Mouse (Mus musculus) liver, embryonic 11.5 days (tissue): ENCODE measurements around the gene Htr3a. TPM values are rescaled to one million over a fixed set of nuclear protein-coding genes. Genes with fewer than 3 reads are reported as not detected.

ENCODE experiments used
- ATAC-seq: fragments of 200-750 bp; cut with Nextera tagmentation; replicated peaks from 2 replicates; pipeline ENCODE4 v1.8.0; 2017; ENCODE audit warnings: moderate number of reproducible peaks, mild to moderate bottlenecking, moderate TSS enrichment, moderate library complexity; ENCODE audit not compliant: low FRiP score
- DNase-seq: peaks from one replicate; pipeline ENCODE4 v3.0.0-alpha.2; 2017; ENCODE audit warnings: low spot score
- H3K27ac ChIP-seq: fragments of 300-500 bp; sonication (generic); 2 replicates; pipeline ENCODE4 v1.5.1; 2014; ENCODE audit warnings: mild to moderate bottlenecking, low read depth, low read length, control low read depth
- H3K27me3 ChIP-seq: fragments of 300-500 bp; sonication (generic); replicated peaks from 2 replicates; pipeline ENCODE4 v1.6.1; 2014; ENCODE audit warnings: low read length, mixed read lengths; ENCODE audit not compliant: control insufficient read depth, insufficient read depth
- H3K36me3 ChIP-seq: fragments of 300-500 bp; sonication (generic); 2 replicates; pipeline ENCODE4 v1.6.1; 2014; ENCODE audit warnings: mild to moderate bottlenecking, low read length, moderate library complexity, mixed read lengths; ENCODE audit not compliant: control insufficient read depth, insufficient read depth
- H3K4me1 ChIP-seq: fragments of 300-500 bp; sonication (generic); replicated peaks from 2 replicates; pipeline ENCODE4 v1.6.1; 2014; ENCODE audit warnings: low read length, mixed read lengths; ENCODE audit not compliant: control insufficient read depth, insufficient read depth
- H3K4me2 ChIP-seq: fragments of 300-500 bp; sonication (generic); 2 replicates; pipeline ENCODE4 v1.6.1; 2014; ENCODE audit warnings: mild to moderate bottlenecking, control low read depth, moderate library complexity
- H3K4me3 ChIP-seq: fragments of 300-500 bp; sonication (generic); 2 replicates; pipeline ENCODE4 v1.5.1; 2014; ENCODE audit warnings: low read depth, low read length, control low read depth
- H3K9ac ChIP-seq: fragments of 300-500 bp; sonication (generic); 2 replicates; pipeline ENCODE4 v1.6.1; 2014; ENCODE audit warnings: low read depth, low read length, control low read depth
- H3K9me3 ChIP-seq: fragments of 300-500 bp; sonication (generic); 2 replicates; pipeline ENCODE4 v1.6.1; 2016; ENCODE audit warnings: low read length, inconsistent platforms, mixed read lengths; ENCODE audit not compliant: control insufficient read depth
- WGBS: fragments of 180-500 bp; shearing (Covaris S2); extraction: QIAGEN DNeasy Blood & Tissue Kit; methylation state at CpG from one replicate; pipeline ENCODE4 v1.1.7; 2014; 5-methylcytosine and 5-hydroxymethylcytosine counted together
- polyA plus RNA-seq: library from polyadenylated mRNA; unstranded; fragments of >200 nt; fragmentation: Nextera tagmentation; extraction: Ambion mirVana; gene quantifications from 2 replicates; pipeline ENCODE4 v1.2.1, GENCODE M21; 2014

Gene Htr3a
- polyA plus RNA-seq, 1 experiment from 2014 or later = not detected

- Histone ChIP-seq H3K4me3 (no peak overlapping the region), H3K9ac (no peak overlapping the region), H3K4me1 (no peaks in the 10 kb centered on the region), H3K4me2 (no peak overlapping the region), H3K27me3 (peaks cover 8% of the 10 kb centered on the region), H3K9me3 (no peaks in the 10 kb centered on the region), H3K27ac (no peak overlapping the region), H3K36me3 (no peaks in the 10 kb centered on the region)
- DNase-seq (no peak), ATAC-seq (no peak)
- WGBS = 53% methylated on average over 18 of the region's 18 CpGs
Observed at GRCm38 (mm10) chr9:48895819-48896536, 14.9 kb downstream of the Htr3a start.

GRCm38 (mm10) chr9:48894755-48895154 lies 16.1 kb downstream of the Htr3a start:
- Histone ChIP-seq H3K27ac (no peak overlapping the region), H3K4me3 (no peak overlapping the region), H3K36me3 (no peaks in the 10 kb centered on the region), H3K9ac (no peak overlapping the region), H3K4me1 (no peaks in the 10 kb centered on the region), H3K4me2 (no peak overlapping the region), H3K27me3 (peaks cover 8% of the 10 kb centered on the region), H3K9me3 (no peaks in the 10 kb centered on the region)
- DNase-seq (no peak), ATAC-seq (no peak)
- WGBS = 70% methylated on average over 6 of the region's 6 CpGs

GRCm38 (mm10) chr9:48893986-48894385 lies 16.9 kb downstream of the Htr3a start:
- Histone ChIP-seq H3K9ac (no peak overlapping the region), H3K4me2 (no peak overlapping the region), H3K27me3 (peaks cover 8% of the 10 kb centered on the region), H3K4me1 (no peaks in the 10 kb centered on the region), H3K4me3 (no peak overlapping the region), H3K9me3 (no peaks in the 10 kb centered on the region), H3K27ac (no peak overlapping the region), H3K36me3 (no peaks in the 10 kb centered on the region)
- ATAC-seq (no peak), DNase-seq (peak; percentile 57)
- 29% methylated on average over 3 of the region's 3 CpGs for WGBS

- DNase-seq = no peak
- ATAC-seq = no peak
- 0 out of 2 replicates have a peak, but pooled peaks cover 3% of the 10 kb centered on the region for H3K27me3 ChIP-seq
- H3K4me1 ChIP-seq = no peaks in the 10 kb centered on the region
- WGBS = 77% methylated on average over 7 of the region's 7 CpGs
- H3K9ac ChIP-seq = no peak overlapping the region
- H3K4me2 ChIP-seq = no peak overlapping the region
- no peaks in the 10 kb centered on the region for H3K9me3 ChIP-seq
- H3K4me3 ChIP-seq = no peak overlapping the region
- H3K27ac ChIP-seq = no peak overlapping the region
- H3K36me3 ChIP-seq = no peaks in the 10 kb centered on the region
Observed at GRCm38 (mm10) chr9:48889093-48889492, 21.8 kb downstream of the Htr3a start.

GRCm38 (mm10) chr9:48872896-48873295 lies 38.0 kb downstream of the Htr3a start:
- no peaks in the 10 kb centered on the region for H3K36me3 ChIP-seq
- H3K4me1 ChIP-seq = no peaks in the 10 kb centered on the region
- H3K9ac ChIP-seq = no peak overlapping the region
- no peaks in the 10 kb centered on the region; the same call in 1 of the 2 replicates for H3K27me3 ChIP-seq
- H3K4me2 ChIP-seq = no peak overlapping the region
- H3K4me3 ChIP-seq = no peak overlapping the region
- ATAC-seq = no peak
- no peak overlapping the region for H3K27ac ChIP-seq
- no peaks in the 10 kb centered on the region for H3K9me3 ChIP-seq
- 83% methylated on average over 8 of the region's 8 CpGs for WGBS
- no peak for DNase-seq

GRCm38 (mm10) chr9:48866523-48867121 lies 44.3 kb downstream of the Htr3a start:
- ATAC-seq (no peak), DNase-seq (no peak)
- peaks cover 4% of the 10 kb centered on the region for H3K27me3 ChIP-seq
- H3K4me3 ChIP-seq = no peak overlapping the region
- 79% methylated on average over 12 of the region's 12 CpGs for WGBS
- H3K36me3 ChIP-seq = no peaks in the 10 kb centered on the region
- H3K9me3 ChIP-seq = no peaks in the 10 kb centered on the region
- no peak overlapping the region for H3K9ac ChIP-seq
- no peak overlapping the region for H3K4me2 ChIP-seq
- no peak overlapping the region for H3K27ac ChIP-seq
- H3K4me1 ChIP-seq = no peaks in the 10 kb centered on the region

- Histone ChIP-seq H3K27ac (no peak overlapping the region), H3K9me3 (no peaks in the 10 kb centered on the region), H3K9ac (no peak overlapping the region), H3K36me3 (no peaks in the 10 kb centered on the region), H3K27me3 (peaks cover 4% of the 10 kb centered on the region), H3K4me2 (no peak overlapping the region), H3K4me1 (no peaks in the 10 kb centered on the region), H3K4me3 (no peak overlapping the region)
- ATAC-seq (no peak), DNase-seq (no peak)
- 52% methylated on average over 9 of the region's 9 CpGs for WGBS
Observed at GRCm38 (mm10) chr9:48865235-48865634, 45.7 kb downstream of the Htr3a start.

- no peaks in the 10 kb centered on the region for H3K4me1 ChIP-seq
- no peaks in the 10 kb centered on the region for H3K36me3 ChIP-seq
- no peak for DNase-seq
- H3K4me3 ChIP-seq = no peak overlapping the region
- no peaks in the 10 kb centered on the region for H3K9me3 ChIP-seq
- H3K9ac ChIP-seq = no peak overlapping the region
- H3K27me3 ChIP-seq = peaks cover 4% of the 10 kb centered on the region
- H3K27ac ChIP-seq = no peak overlapping the region
- no peak overlapping the region for H3K4me2 ChIP-seq
- ATAC-seq = no peak
- WGBS = 80% methylated on average over 10 of the region's 10 CpGs
Observed at GRCm38 (mm10) chr9:48861481-48861880, 49.4 kb downstream of the Htr3a start.

GRCm38 (mm10) chr9:48860526-48860845 lies 50.4 kb downstream of the Htr3a start:
- WGBS = 5% methylated on average over 6 of the region's 6 CpGs
- peak; percentile 41; the same call in 1 of the 2 replicates for ATAC-seq

More at GRCm38 (mm10) chr9:48860526-48860845, 50.4 kb downstream of the Htr3a start:
- H3K27ac ChIP-seq = no peak overlapping the region
- no peak overlapping the region for H3K9ac ChIP-seq
- H3K36me3 ChIP-seq = no peaks in the 10 kb centered on the region
- no peak overlapping the region for H3K4me2 ChIP-seq
- H3K9me3 ChIP-seq = no peaks in the 10 kb centered on the region
- DNase-seq = peak; percentile 62
- H3K4me1 ChIP-seq = no peaks in the 10 kb centered on the region
- no peak overlapping the region for H3K4me3 ChIP-seq
- peaks cover 4% of the 10 kb centered on the region for H3K27me3 ChIP-seq
